Mouse (Mus musculus) ovary, adult 18-20 months (tissue): ENCODE data around the gene Nif3l1.

Experiments
- DNase-seq: peaks from one replicate; pipeline ENCODE4 v3.0.0; 2022; ENCODE audit warnings: low spot score, mixed read lengths

Nif3l1 gene

DNA sequence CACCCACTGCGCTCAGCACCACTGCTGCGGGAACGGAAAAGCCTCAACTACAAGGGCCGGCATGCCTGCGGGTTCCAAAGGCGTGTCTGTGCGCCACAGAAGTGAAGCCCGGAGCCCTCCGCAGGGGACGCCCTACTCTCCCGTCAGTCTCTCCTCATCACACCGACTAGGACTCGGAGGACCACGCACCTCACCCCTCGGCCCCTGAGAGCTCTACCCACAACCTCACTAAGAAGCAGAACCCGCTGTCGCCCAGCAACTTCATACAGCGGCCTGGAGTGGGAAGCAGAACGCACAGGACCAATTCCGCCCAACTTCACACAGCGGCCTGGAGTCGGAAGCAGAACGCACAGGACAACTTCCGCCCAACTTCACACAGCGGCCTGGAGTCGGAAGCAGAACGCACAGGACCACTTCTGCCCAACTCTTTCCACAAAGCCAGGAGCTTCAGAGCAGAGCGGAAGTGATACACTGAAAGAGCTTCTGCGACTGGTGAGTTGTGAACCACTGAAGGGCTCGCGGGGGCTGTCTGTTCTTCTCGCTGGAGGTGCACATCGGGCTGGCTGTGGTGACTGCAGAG is at the start of gene Nif3l1, which contains the start of gene Ppil3:
Gene Nif3l1 (plus strand): TSS at position 9 of the 580 bp plus-strand sequence.
Gene Ppil3 (minus strand): TSS at position 344 of the 580 bp plus-strand sequence.
- peak; percentile 82 for DNase-seq

DNA sequence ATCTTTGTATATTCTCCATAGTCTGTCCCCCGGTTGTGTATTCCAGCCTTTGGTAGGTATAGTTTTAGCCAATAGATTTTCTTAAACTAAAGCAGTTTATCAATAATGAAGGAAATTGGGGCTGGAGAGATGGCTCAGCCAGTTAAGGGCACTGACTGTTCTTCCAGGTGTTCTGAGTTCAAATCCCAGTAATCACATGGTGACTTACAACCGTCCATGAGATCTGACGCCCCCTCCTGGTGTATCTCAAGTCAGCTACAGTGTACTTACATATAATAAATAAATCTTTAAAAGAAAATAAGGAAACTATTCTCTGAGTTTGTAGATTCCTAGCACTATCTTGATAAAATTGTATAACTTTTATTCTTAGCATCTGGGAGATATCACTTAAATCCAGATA is 49.6 kb upstream of the Nif3l1 start:
- DNase-seq: no peak

DNA sequence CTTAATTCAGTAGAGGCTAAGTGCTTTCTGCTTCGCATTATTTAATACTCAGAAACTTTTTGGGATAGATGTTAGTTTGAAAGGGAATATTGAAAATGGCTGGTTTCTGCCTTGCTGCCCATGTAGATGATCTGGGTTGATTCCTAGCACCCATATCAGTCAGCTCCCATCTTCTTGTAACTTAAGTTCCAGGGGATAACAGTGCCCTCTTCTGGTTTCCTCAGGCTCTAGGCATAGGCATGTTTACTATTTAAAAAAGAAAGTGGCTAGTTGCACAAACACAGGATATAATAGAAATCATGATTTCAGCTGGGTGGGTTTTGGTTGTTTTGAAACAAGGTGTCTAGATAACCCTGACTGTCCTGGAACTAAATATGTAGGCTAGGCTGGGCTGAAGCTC is 48.8 kb upstream of the Nif3l1 start:
- DNase-seq: no peak

DNA sequence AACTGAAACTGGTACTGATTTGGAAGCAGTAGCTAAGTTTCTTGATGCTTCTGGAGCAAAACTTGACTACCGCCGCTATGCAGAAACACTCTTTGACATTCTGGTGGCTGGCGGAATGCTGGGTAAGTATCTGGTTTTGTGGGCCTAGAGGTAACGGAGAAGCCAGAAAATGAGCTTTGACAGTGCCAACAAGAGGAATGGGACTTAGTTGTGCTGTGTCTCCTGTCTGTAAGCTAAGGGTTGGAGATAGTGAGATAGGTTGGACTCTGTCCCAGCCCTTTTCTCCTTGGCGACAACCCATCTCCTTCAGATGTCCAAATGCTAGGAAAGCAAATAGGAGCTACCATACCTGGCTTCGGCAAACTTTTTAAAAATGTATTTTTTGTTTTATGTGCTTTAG is 47.2 kb upstream of the Nif3l1 start:
- DNase-seq: no peak

DNA sequence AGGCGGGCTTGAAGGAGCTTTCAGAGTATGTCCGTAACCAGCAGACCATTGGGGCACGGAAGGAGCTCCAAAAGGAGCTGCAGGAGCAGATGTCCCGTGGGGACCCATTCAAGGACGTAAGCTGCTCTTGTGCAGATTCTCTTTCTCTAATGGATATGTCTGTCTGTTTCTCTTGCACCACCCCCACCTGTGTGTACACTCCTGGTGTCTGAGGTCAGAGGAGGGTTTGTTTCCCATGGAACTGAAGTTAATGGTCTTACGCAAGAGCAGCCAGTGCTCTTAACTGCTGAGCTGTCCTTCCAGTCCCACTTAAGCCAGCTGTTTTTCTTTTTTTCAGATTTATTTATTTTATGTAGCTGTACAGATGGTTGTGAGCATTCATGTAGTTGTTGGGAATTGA is 43.6 kb upstream of the Nif3l1 start:
- no peak for DNase-seq

DNA sequence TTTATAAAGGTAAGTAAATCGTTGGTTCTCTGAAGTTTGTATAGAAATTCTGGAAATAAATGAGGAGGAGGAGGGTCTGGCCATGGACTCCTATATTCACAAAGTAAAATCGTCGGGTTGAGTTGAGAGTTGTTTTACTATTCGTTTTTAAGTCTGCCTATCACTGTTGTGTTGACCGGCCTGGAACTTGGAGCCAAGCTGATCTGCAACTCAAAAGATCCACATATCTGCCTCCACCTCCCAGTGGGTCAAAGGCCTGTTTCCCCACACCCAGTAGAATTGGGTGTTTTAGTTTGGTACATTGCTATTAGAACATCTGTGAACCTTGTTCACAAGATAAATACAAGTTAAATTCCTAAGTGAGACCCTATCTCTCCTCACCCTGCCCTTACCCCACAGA is 41.2 kb upstream of the Nif3l1 start:
- DNase-seq: no peak

DNA sequence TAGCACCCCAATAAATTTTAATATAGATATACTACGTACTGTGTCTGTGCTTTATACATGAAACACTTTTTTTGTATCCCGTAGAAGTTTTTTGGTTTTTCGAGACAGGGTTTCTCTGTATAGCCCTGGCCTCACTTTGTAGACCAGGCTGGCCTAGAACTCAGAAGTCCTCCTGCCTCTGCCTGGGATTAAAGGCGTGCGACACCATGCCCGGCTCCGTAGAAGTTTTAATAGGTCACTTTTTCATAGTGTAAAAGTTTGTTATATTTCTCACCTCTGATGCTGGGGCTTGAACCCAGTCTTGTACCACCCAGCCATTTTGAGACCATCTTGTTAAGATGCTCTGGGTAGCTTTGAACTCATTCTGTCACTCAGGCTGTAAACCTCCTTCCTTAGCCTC is 37.6 kb upstream of the Nif3l1 start:
- no peak for DNase-seq

DNA sequence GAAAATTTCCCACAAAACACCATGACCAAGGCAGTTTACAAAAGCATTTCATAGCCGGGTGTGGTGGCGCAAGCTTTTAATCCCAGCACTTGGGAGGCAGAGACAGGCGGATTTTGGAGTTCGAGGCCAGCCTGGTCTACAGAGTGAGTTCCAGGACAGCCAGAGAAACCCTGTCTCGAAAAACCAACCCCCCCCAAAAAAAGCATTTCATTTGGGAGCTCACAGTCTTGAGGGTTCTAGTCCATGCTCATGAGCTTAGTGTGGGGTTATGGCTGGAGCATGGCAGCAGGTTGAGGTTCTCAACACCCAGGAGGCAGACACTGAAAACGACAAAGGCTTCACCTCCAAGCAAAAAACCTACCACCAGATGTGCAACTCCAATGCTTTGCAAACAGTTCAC is 36.8 kb upstream of the Nif3l1 start:
- no peak for DNase-seq

DNA sequence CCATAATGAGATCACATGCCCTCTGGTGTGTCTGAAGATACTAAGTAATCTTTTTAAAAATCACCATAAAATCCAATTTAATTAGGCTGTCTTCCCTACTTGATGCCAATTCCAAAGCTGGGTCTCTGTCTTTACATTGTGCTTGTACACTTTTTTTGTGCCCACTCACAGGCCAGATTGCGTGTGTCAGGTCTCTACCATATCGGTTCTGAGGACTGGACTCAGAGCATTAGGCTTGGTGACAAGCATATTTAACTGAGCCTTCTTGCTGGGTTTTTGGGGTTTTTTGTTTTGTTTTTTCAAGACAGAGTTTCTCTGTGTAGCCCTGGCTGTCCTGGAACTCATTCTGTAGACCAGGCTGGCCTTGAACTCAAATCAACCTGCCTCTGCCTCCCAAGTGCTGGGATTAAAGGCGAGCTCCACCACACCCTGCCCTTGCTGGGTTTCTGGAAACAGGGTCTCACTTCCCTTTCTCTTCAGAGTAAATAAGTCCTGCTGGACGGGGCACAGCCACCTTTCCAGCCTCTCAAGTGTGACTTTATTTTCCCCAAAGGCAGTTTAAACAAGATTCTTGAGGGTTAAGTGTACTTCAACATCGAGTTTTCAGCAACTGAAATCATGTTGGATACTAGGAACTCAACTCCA is 35.3 kb upstream of the Nif3l1 start:
- no peak for DNase-seq

DNA sequence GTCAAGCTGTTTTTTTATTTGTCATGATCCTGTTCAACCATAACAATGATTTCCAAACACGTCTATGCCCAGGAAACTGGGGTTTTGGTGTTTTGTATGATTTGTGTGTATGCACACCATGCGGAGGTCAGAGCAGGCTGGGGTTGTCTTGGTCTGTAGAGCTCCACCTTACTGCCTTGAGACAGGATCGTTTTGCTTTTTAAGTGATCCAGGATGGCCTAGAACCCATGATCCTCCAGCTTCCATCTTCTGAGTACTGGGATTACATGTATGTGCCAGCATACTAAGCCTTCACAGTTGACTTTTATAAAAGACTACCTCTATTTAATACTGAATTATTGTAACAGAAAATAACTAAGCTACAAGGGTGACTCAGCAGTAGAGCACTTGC is 34.8 kb upstream of the Nif3l1 start:
- no peak for DNase-seq

DNA sequence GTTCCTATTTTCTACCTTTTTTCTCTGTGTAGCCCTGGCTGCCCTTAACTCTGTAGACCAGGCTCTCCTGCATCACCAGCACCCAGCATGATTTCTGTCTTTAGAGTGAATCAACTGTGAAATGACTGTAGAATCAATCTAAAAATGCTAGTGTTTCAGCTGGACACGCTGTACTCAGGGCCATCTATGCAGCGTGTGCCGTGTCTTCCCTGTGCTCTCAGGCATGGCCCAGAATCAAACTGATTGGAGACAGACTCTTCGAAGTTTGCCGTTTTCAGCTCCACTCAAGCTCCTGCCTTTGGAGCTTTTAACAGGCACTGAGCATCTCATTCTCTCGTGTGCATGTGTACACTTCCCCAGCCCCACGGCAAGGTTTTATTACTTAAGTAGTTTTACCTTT is 34.2 kb upstream of the Nif3l1 start:
- DNase-seq: no peak

DNA sequence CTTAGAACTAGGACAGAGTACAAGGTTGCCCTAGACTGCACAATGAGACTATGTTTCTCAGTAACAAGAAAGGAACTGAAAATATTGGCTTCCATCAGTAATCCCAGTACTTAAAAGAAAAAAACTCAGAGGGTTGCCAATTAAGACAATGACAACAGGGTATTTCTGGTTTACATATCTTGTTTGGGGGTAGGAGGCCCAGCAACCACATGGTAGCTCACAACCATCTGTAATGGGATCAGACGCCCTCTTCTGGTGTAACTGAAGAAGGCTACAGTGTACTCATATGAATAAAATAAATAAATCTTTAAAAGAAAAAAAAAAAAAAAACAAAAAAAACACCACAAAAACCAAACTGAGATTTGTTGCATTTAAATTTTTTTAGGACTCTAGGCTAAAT is 29.5 kb upstream of the Nif3l1 start:
- no peak for DNase-seq

DNA sequence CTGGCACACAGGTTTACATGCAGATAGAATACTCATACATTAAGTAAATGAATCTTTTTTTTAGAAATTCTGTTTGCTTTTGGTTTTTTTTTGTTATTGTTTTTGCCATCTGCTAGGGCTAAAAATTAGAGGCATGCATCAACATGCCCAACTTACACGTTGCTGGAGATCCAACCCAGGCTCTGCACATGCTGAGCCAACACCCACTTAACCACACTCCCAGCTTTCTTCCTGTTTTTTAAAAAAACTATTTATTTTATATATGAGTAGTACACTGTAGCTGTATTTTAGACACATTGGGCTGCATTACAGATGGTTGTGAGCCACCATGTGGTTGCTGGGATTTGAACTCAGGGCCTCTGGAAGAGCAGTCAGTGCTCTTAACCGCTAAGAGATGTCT is 28.9 kb upstream of the Nif3l1 start:
- DNase-seq: no peak

DNA sequence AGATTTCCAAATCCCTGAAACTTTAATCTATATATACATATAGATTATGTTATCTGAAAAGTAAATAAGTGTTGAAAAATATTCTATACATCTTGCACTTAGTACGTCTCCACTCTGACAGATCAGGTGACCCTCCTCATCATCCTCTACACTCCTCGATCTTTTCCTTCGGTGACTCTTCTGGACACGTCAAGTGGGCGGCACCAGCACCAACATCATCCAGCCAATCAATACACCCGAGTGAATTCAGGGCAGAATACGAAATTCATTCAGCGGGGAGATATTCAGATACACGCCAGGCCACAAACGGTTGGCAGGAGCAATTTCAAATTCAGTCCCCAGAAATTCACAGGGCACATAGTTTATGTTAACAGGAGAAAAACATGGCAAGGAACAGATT is 24.9 kb upstream of the Nif3l1 start:
- DNase-seq: no peak

DNA sequence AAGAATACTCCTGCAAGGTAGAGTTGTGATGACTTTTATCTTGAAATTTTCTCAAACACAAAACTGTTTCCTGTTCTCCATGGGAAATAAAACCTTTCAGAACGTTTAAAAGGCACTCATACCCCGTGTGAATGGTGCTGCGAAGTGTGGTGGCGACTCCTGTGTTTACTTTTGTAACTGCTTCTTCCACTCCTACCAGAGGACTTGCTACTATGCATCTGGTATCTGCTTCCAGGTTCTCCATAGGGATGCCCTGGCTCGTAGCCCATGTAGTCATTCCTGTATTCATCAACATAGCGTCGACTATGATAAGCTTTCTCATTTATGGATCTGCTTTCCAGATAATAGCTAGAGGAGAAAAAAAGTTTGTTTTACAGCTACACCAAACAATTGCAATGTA is 24.0 kb upstream of the Nif3l1 start:
- no peak for DNase-seq

DNA sequence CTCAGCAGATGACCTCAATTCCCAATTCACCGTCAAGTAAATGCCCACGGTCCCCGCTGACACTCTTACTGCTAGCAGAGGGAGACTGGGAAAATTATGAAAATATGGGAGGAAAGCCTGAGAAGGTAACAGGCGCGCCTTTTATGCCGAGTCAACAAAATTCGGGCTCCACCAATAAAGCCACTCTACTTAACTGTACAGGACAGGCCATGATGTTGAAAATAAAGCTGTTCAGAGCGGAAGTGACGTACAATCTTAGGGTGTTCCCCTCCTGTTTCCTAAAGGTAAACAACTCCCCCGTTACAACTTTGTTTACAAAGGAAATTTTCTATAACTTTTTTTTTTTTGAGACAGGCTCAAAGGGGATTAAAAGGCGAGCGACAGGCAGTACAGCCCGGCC is 22.1 kb upstream of the Nif3l1 start:
- DNase-seq: no peak

DNA sequence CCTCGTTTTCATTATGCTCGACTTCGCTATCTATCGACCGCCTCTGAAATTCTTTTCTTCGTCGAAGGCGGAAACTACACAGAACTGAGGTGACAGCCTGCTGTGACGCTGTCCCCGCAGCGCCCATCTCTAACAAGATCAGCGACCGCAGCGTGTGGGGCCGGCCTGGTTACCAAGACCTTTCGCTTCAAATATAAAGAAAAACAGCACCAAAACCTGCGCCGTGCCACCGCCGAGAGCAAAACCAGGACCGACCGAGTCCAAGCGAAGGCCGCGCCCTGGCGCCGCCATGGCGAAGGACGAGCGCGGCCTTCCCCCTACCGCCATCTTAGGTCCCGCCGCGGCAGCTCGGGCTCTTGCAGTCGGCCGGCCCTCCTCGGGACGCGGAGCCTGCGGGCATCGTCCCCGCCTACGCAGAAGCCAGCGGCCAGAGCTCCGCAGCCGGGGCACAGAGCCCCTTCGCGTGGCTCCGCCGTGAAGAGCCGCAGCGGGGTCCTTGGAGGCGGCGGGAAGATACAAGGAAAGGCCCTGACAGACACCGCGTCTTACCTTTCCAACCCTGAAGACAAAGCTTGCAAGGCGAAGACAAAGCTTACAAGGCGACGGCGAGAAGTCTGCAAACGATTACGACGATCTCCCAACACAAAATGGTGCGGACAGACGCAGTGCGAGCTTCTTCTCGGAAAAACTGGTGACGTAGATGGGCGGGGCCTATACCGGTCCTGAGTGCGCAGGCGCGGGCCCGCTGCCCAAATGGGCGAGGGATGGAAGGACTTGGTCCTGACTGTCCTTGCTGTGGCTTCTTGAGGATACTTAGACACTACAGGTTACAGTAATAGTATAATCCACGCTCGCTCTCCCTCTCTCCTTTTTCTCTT is 21.3 kb upstream of the Nif3l1 start, which contains the start of gene Clk1:
Gene Clk1 (minus strand): TSS at position 696 of the 878 bp plus-strand sequence.
- peak; percentile 95 for DNase-seq

DNA sequence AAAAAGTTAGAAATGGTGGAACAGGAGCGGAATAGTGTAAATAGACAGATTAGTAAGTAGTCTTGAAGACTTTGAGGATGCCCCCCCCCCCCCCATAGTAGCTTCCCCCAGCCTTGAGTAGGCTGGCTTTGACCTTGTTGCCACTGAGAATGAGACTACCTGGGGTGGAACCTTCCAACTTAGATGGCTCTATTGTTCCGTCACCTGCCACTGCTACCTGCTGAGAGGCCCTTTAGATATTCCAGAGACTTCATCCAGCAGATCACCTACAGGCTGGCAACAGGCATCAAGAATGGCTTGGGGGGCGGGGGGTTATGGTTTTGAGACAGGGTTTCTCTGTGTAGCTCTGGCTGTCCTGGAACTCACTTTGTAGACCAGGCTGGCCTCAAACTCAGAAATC is 20.4 kb upstream of the Nif3l1 start:
- DNase-seq: no peak

DNA sequence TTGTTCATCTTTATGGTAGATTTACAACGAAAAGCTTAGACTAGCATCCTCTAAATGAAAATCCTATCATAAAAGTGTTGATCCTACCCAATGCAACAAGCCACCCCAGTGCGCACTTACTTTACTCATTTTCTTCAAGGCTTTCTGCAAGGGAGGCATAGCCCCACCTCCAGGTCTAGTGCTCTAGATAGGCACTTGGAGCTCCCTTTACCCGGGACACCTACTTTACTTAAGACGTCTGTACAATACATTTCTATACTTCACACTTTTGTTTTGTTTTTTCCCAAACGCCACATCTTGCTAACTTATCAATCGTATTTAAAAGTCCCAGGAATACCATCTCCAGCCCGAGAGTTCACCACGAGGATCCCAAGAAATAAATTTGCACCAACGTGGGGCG is 260 bp upstream of the Nif3l1 start:
- no peak for DNase-seq

DNA sequence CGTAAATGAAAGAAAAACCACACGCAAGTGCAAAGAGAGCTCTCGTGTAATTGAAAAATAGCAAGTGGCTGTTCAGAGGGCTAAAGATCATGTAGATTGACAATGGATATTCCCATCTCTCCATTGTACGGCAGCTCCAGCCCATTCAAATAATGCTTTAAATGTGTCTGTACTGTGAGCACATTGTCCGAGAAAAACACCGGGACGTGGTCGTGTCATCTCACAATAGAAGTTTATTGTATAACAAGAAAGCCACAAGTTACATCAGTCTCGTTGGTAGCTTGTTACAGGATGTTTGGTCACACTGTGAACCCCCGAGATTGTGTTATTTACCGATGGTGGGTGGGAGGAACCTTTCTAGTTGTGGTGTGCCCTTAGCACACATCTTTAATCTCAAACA is 910 bp downstream of the Nif3l1 start:
- DNase-seq: no peak

DNA sequence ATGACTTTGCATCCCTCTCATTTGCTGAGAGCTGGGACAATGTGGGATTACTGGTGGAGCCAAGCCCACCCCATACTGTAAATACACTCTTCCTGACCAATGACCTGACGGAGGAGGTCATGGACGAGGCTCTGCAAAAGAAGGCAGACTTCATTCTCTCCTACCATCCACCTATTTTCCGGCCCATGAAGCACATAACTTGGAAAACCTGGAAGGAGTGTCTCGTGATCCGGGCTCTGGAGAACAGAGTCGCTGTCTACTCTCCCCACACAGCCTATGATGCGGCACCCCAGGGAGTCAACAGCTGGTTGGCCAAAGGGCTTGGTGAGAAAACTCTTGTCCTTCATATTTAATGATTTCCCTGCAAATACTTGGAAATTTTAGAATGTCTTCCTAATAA is 2.8 kb downstream of the Nif3l1 start:
- DNase-seq: no peak

DNA sequence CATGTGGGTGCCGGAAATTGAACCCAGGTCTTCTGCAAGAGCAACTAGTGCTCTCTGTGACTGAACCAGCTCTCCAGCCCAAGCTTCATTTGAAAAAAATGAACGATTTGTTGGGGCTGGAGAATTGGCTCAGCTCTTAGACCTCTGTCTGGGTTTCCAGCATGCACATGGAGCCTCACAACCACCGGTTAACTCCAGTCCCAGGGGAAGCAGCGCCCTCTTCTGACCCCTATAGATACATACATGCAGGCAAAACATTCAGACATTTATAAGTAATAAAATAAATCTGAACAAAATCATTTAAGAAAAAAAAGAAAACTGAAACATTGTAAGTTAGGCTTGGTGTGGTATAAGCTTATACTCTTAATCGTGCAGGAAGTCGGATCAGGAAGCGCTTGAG is 3.4 kb downstream of the Nif3l1 start:
- DNase-seq: no peak

DNA sequence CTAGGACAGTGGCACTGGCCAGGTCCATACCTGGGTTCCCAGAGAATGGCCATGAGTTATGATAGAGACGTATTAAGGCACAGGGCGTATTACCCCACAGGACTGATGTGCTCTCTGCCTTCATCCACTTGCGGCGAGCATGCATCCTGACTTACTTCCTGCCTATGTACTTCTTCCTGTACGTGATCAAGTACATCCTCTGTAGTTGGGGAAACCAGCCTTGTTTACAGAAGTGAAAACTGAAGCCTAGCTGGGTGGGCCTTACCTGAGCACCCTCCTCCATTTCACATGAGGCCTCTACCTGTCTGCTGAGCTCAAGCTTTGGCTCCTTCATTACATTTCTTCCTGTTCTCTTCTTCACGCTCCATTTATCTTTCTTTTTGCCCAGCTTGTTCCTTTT is 9.4 kb downstream of the Nif3l1 start:
- DNase-seq: no peak
